Mouse (Mus musculus) stomach, embryonic 16.5 days (tissue): ENCODE measurements at regions not wholly inside any gene's neighbourhood (a gene's known extent, or its start where the extent isn't known, plus 50 kb on each side); places are given as distances from the start of the nearest gene placed in this dataset.

ENCODE experiments used
- ATAC-seq: fragments of 200-750 bp; cut with Nextera tagmentation; 2 replicates; pipeline ENCODE4 v1.8.0; 2017; ENCODE audit warnings: moderate number of reproducible peaks, moderate TSS enrichment; ENCODE audit not compliant: insufficient read depth, low FRiP score
- H3K27ac ChIP-seq: fragments of 300-500 bp; sonication (generic); 2 replicates; pipeline ENCODE4 v1.5.1; 2014; ENCODE audit warnings: low read length
- H3K27me3 ChIP-seq: fragments of 300-500 bp; sonication (generic); 2 replicates; pipeline ENCODE4 v1.6.1; 2014; ENCODE audit warnings: low read length, control low read depth, mixed read lengths; ENCODE audit not compliant: control insufficient read depth, insufficient read depth
- H3K36me3 ChIP-seq: fragments of 300-500 bp; sonication (generic); 2 replicates; pipeline ENCODE4 v1.6.1; 2014; ENCODE audit warnings: low read length; ENCODE audit not compliant: control insufficient read depth, insufficient read depth
- H3K4me1 ChIP-seq: fragments of 300-500 bp; sonication (generic); 2 replicates; pipeline ENCODE4 v1.6.1; 2014; ENCODE audit warnings: low read length, control low read depth, mixed read lengths; ENCODE audit not compliant: control insufficient read depth, insufficient read depth
- H3K4me2 ChIP-seq: fragments of 300-500 bp; sonication (generic); 2 replicates; pipeline ENCODE4 v1.6.1; 2014; ENCODE audit warnings: low read depth, low read length, mixed read lengths
- H3K4me3 ChIP-seq: fragments of 300-500 bp; sonication (generic); replicated peaks from 2 replicates; pipeline ENCODE4 v1.5.1; 2014; ENCODE audit warnings: mild to moderate bottlenecking, low read length
- H3K9ac ChIP-seq: fragments of 300-500 bp; sonication (generic); 2 replicates; pipeline ENCODE4 v1.6.1; 2014; ENCODE audit warnings: low read length
- H3K9me3 ChIP-seq: fragments of 300-500 bp; sonication (generic); replicated peaks from 2 replicates; pipeline ENCODE4 v1.6.1; 2016; ENCODE audit warnings: low read length, control low read depth; ENCODE audit not compliant: control insufficient read depth
- WGBS: fragments of 180-500 bp; shearing (Covaris S2); extraction: QIAGEN DNeasy Blood & Tissue Kit; methylation state at CpG from one replicate; pipeline ENCODE4 v1.1.7; 2014; 5-methylcytosine and 5-hydroxymethylcytosine counted together

GRCm38 (mm10) chr10:126189001-126189400 is 223.0 kb downstream of the Lrig3 start:
- Histone ChIP-seq H3K9me3 (no peaks in the 10 kb centered on the region), H3K4me2 (no peak overlapping the region), H3K36me3 (no peaks in the 10 kb centered on the region), H3K27me3 (no peaks in the 10 kb centered on the region), H3K4me3 (no peak overlapping the region), H3K27ac (no peak overlapping the region), H3K4me1 (no peaks in the 10 kb centered on the region), H3K9ac (no peak overlapping the region)
- no peak for ATAC-seq
- WGBS: 70% methylated on average over 10 of the region's 10 CpGs
